Mouse (Mus musculus) kidney, postnatal 0 days (tissue): ENCODE measurements around the gene Gm28374. TPM values are rescaled to one million over a fixed set of nuclear protein-coding genes. Genes with fewer than 3 reads are reported as not detected.
"Not testable (repeated sequence)": the region's sequence is repeated elsewhere in the genome, so short reads cannot be mapped to it uniquely, and the experiment has no call there.

Experiments used
- ATAC-seq: fragments of 200-750 bp; cut with Nextera tagmentation; replicated peaks from 2 replicates; pipeline ENCODE4 v1.8.0; 2017; ENCODE audit warnings: low read depth, moderate number of reproducible peaks, moderate TSS enrichment, moderate library complexity; ENCODE audit not compliant: low FRiP score
- DNase-seq: peaks from one replicate; pipeline ENCODE4 v3.0.0-alpha.2; 2016; ENCODE audit warnings: low spot score
- H3K27ac ChIP-seq: fragments of 300-500 bp; sonication (generic); 2 replicates; pipeline ENCODE4 v1.5.1; 2014; ENCODE audit warnings: mild to moderate bottlenecking
- H3K27me3 ChIP-seq: fragments of 300-500 bp; sonication (generic); 2 replicates; pipeline ENCODE4 v1.6.1; 2014; ENCODE audit warnings: low read length, mixed read lengths; ENCODE audit not compliant: insufficient read depth
- H3K36me3 ChIP-seq: fragments of 300-500 bp; sonication (generic); 2 replicates; pipeline ENCODE4 v1.6.1; 2014; ENCODE audit warnings: low read length, mixed read lengths; ENCODE audit not compliant: insufficient read depth
- H3K4me1 ChIP-seq: fragments of 300-500 bp; sonication (generic); replicated peaks from 2 replicates; pipeline ENCODE4 v1.6.1; 2014; ENCODE audit warnings: antibody characterized with exemption, low read length, mixed read lengths; ENCODE audit not compliant: insufficient read depth
- H3K4me2 ChIP-seq: fragments of 300-500 bp; sonication (generic); 2 replicates; pipeline ENCODE4 v1.6.1; 2014; ENCODE audit warnings: mild to moderate bottlenecking, low read length, moderate library complexity, mixed read lengths
- H3K4me3 ChIP-seq: fragments of 300-500 bp; sonication (generic); replicated peaks from 2 replicates; pipeline ENCODE4 v1.5.1; 2014; ENCODE audit warnings: low read depth, low read length
- H3K9ac ChIP-seq: fragments of 300-500 bp; sonication (generic); 2 replicates; pipeline ENCODE4 v1.6.1; 2014; ENCODE audit warnings: low read depth, low read length
- H3K9me3 ChIP-seq: fragments of 300-500 bp; sonication (generic); replicated peaks from 2 replicates; pipeline ENCODE4 v1.6.1; 2016; ENCODE audit warnings: low read length, inconsistent platforms, mixed read lengths
- CTCF ChIP-seq: IDR thresholded peaks from 2 replicates; pipeline ENCODE4 v1.5.1; 2016; ENCODE audit warnings: antibody characterized with exemption, low read depth, mild to moderate bottlenecking, moderate library complexity
- WGBS: fragments of 180-500 bp; shearing (Covaris S2); extraction: QIAGEN DNeasy Blood & Tissue Kit; methylation state at CpG from one replicate; pipeline ENCODE4 v1.1.7; 2014; 5-methylcytosine and 5-hydroxymethylcytosine counted together
- polyA plus RNA-seq: library from polyadenylated mRNA; unstranded; fragments of >200 nt; fragmentation: Nextera tagmentation; extraction: Ambion mirVana; gene quantifications from 2 replicates; pipeline ENCODE4 v1.2.1, GENCODE M21; 2015

The Gm28374 gene
- 0.70 and 0.84 TPM in 2 replicates for polyA plus RNA-seq

- Histone ChIP-seq H3K4me1 (0 out of 2 replicates have a peak, but pooled peaks cover 8% of the 10 kb centered on the region), H3K9ac (no peak within 1 kb of the TSS), H3K4me3 (no peak within 1 kb of the TSS), H3K27me3 (no peaks in the 10 kb centered on the region), H3K9me3 (no peaks in the 10 kb centered on the region), H3K4me2 (no peak within 1 kb of the TSS), H3K36me3 (peaks cover 28% of the 10 kb centered on the region), H3K27ac (no peak within 1 kb of the TSS)
- 91% methylated on average over 9 of the region's 9 CpGs for WGBS
- TF ChIP-seq CTCF = no peak
- DNase-seq (no peak), ATAC-seq (no peak)
Measured at GRCm38 (mm10) chr19:6082156-6082555, at the start of gene Gm28374. Gene Gm28374, minus strand, starts transcription at chr19:6082256.

GRCm38 (mm10) chr19:6130414-6131128, 48.5 kb upstream of the Gm28374 start:
- ATAC-seq, DNase-seq, H3K4me1 ChIP-seq, H3K9me3 ChIP-seq, H3K9ac ChIP-seq, H3K4me2 ChIP-seq, H3K27ac ChIP-seq, H3K36me3 ChIP-seq, H3K4me3 ChIP-seq, H3K27me3 ChIP-seq: not testable (repeated sequence)
- WGBS = 81% methylated on average over 7 of the region's 7 CpGs

- Histone ChIP-seq H3K27me3 (no peaks in the 10 kb centered on the region), H3K27ac (peak within 1 kb of the TSS; percentile 92), H3K4me1 (no peaks in the 10 kb centered on the region; the same call in 1 of the 2 replicates), H3K36me3 (no peaks in the 10 kb centered on the region), H3K9me3 (no peaks in the 10 kb centered on the region), H3K4me2 (peak within 1 kb of the TSS; percentile 56), H3K4me3 (peak within 1 kb of the TSS; percentile 35), H3K9ac (peak within 1 kb of the TSS; percentile 56)
- under 1% methylated on average over 32 of the region's 32 CpGs for WGBS
- TF ChIP-seq CTCF = 0 out of 2 replicates have a peak, but pooled peaks have one; percentile 5
- peak; percentile 98 for DNase-seq
- peak; percentile 92 for ATAC-seq
Measured at GRCm38 (mm10) chr19:6127760-6128341, 45.8 kb upstream of the Gm28374 start, which contains the start of gene Snx15. Gene Snx15, minus strand, starts transcription at chr19:6128304.

- H3K4me3 ChIP-seq = peak overlapping the region; percentile 35
- DNase-seq = no peak
- TF ChIP-seq CTCF = no peak
- H3K9me3 ChIP-seq = no peaks in the 10 kb centered on the region
- no peak for ATAC-seq
- H3K27ac ChIP-seq = peak overlapping the region; percentile 92; the same call in 1 of the 2 replicates
- H3K4me2 ChIP-seq = peak overlapping the region; percentile 56
- no peaks in the 10 kb centered on the region for H3K27me3 ChIP-seq
- no peak overlapping the region; the same call in 1 of the 2 replicates for H3K9ac ChIP-seq
- no peaks in the 10 kb centered on the region; the same call in 1 of the 2 replicates for H3K4me1 ChIP-seq
- H3K36me3 ChIP-seq = no peaks in the 10 kb centered on the region
- WGBS = 58% methylated on average over 10 of the region's 10 CpGs
Measured at GRCm38 (mm10) chr19:6126789-6127580, 44.9 kb upstream of the Gm28374 start.

- no peaks in the 10 kb centered on the region; the same call in 1 of the 2 replicates for H3K4me1 ChIP-seq
- H3K27me3 ChIP-seq = no peaks in the 10 kb centered on the region
- H3K9me3 ChIP-seq = no peaks in the 10 kb centered on the region
- no peak overlapping the region for H3K27ac ChIP-seq
- no peak overlapping the region for H3K4me3 ChIP-seq
- H3K9ac ChIP-seq = no peak overlapping the region
- peak; percentile 86 for TF ChIP-seq CTCF
- peak; percentile 55 for DNase-seq
- no peaks in the 10 kb centered on the region for H3K36me3 ChIP-seq
- 23% methylated on average over 4 of the region's 4 CpGs for WGBS
- ATAC-seq = no peak
- no peak overlapping the region for H3K4me2 ChIP-seq
Measured at GRCm38 (mm10) chr19:6126289-6126688, 44.2 kb upstream of the Gm28374 start.

- no peak for DNase-seq
- H3K36me3 ChIP-seq = no peaks in the 10 kb centered on the region
- no peak for ATAC-seq
- H3K9ac ChIP-seq = no peak overlapping the region
- H3K4me2 ChIP-seq = no peak overlapping the region
- H3K4me3 ChIP-seq = no peak overlapping the region
- 80% methylated on average over 2 of the region's 2 CpGs for WGBS
- no peaks in the 10 kb centered on the region; the same call in 1 of the 2 replicates for H3K4me1 ChIP-seq
- H3K9me3 ChIP-seq = no peaks in the 10 kb centered on the region
- H3K27me3 ChIP-seq = no peaks in the 10 kb centered on the region
- no peak for TF ChIP-seq CTCF
- no peak overlapping the region for H3K27ac ChIP-seq
Measured at GRCm38 (mm10) chr19:6124898-6125297, 42.8 kb upstream of the Gm28374 start.
